Mouse (Mus musculus): ENCODE measurements at regions not wholly inside any gene's neighbourhood (a gene's known extent, or its start where the extent isn't known, plus 50 kb on each side); places are given as distances from the start of the nearest gene placed in this dataset.

DNA sequence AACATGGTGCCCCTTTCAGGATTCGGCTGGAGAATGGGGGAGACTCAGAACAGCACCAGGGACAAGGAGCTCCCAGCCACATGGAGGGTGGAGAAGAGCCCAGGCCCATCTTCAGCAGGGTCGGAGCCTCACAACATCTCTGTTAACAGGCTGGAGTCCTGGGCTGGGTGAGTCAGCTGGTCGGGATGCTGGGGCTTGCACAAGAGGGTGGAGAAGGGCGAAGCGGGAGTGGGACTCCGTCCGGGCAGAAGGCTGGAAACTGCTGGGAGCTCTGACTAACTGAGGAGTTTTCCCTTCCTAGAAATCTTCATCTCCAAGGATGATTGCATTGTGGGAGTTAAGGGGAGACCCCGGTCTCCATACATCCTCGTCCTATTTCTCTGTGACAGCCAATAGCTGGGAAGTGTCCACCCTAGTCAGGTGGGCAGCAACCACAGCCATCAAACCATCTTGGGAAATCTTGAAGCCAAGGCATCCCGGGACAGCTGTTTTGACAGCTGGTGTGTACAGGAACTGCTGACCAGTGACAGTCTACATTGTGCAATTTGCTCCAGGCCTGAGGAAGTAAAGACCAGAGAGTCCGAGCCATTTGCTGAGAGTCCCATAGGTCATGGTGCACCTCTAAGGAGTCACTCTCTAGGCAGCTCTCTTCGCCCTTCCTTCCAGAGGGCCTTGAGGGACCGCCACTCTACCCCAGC, 247.4 kb downstream of the Bcl11b start:
- Histone ChIP-seq H3K27ac (replicated peaks) (peak overlapping the region; percentile 45; the same call in 1 of the 2 replicates), H3K9me3 (no peaks in the 10 kb centered on the region), H3K27me3 (replicated peaks; ENCODE audit: low read depth, poor library complexity, severe bottlenecking) (peaks cover 19% of the 10 kb centered on the region; the same call in 1 of the 2 replicates), H3K4me3 (no peak overlapping the region), H3K36me3 (replicated peaks) (no peaks in the 10 kb centered on the region), H3K4me1 (peaks cover 80% of the 10 kb centered on the region)
- DNase-seq (ENCODE audit: low spot score) = no peak
- WGBS = 84% methylated on average over 13 of the region's 13 CpGs

DNA sequence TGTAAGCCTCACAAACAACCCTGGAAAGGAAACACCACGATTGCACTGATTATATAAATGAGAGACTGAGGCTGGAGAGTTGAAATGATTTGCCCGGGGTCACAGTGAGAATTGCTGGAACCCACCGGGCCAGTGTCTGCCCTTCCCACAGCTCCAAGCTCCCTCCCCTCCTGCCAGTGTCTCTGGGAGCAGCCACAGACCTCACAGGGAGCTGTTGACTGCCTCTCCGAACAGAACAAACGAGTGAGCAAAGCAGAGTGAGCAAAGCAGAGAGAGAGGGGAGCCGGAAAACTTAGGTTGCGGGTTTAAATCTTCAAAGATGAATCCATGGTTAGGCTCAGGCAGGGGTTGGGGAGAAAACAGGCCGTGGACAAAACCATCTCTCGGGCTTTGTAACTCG, 246.2 kb downstream of the Bcl11b start:
- H3K27me3 ChIP-seq (replicated peaks; ENCODE audit: low read depth, poor library complexity, severe bottlenecking) = peaks cover 19% of the 10 kb centered on the region; the same call in 1 of the 2 replicates
- 29% methylated on average over 10 of the region's 10 CpGs for WGBS
- H3K27ac ChIP-seq (replicated peaks) = peak overlapping the region; percentile 45; the same call in 1 of the 2 replicates
- peak; percentile 48 for DNase-seq (ENCODE audit: low spot score)
- no peak overlapping the region for H3K4me3 ChIP-seq
- no peaks in the 10 kb centered on the region for H3K36me3 ChIP-seq (replicated peaks)
- peaks cover 77% of the 10 kb centered on the region for H3K4me1 ChIP-seq
- no peaks in the 10 kb centered on the region for H3K9me3 ChIP-seq

DNA sequence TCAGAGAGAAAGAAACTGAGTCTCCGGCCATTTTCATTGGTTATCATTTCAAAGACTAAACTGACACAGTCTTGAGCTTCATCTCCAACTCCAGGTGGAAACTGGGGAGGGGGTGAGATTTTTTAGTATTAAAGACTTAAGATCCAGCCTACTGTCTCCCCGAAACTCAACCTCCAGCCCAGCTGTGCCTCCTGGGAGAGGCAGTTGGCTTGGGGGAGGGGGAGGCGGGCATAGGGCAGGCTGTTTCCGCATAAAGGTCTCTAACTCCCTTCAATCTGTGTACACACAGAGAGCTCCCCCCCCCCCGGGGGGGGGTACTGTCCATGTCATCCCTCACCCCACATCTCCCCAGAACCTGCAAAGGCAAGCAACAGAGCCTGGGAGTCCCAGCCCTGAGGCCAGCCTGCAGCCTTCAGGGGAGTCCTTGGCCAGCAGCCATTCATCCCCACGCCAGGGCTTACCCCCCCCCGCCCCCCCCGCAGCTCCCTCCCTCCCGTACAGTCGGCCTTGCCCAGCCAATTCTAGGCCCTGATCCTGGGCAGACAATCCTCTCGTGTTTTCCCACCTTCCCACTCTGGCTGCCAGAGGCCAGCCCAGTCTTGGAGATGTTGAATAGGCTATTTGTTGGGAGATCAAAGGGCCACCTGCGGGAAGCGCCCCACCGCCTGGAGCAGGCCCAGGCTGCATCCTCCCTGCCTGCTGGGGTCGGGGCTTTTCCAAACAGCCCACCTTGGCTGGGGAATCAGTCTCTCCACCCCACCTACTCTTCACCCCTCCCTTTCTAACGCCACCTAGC, 245.2 kb downstream of the Bcl11b start:
- peaks cover 15% of the 10 kb centered on the region; the same call in 1 of the 2 replicates for H3K27me3 ChIP-seq (replicated peaks; ENCODE audit: low read depth, poor library complexity, severe bottlenecking)
- peak overlapping the region; percentile 0; the same call in 1 of the 2 replicates for H3K4me3 ChIP-seq
- peaks cover 67% of the 10 kb centered on the region for H3K4me1 ChIP-seq
- H3K36me3 ChIP-seq (replicated peaks) = no peaks in the 10 kb centered on the region
- WGBS = 11% methylated on average over 16 of the region's 16 CpGs
- DNase-seq (ENCODE audit: low spot score) = peak; percentile 72
- H3K9me3 ChIP-seq = no peaks in the 10 kb centered on the region
- H3K27ac ChIP-seq (replicated peaks) = peak overlapping the region; percentile 70

DNA sequence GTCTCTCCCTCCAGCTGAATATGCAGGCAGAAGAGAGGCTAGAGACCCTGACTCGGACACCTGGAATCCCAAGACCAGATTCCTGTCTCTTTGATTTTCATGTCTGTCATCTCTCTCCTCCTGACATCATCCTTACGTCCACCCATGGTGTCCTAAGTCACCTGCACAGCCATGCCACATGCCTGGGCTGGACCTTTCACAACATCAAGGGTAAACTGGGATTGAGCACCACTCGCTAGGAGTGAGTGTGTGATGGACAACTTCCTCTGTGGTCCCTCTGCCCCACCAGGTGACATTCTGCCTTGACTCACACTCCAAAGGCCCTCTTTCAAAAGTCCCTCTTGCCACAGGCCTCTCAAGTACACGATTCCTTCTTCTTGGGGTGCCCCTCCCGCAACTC, 244.1 kb downstream of the Bcl11b start:
- no peaks in the 10 kb centered on the region for H3K36me3 ChIP-seq (replicated peaks)
- 75% methylated on average over 5 of the region's 5 CpGs for WGBS
- no peak for DNase-seq (ENCODE audit: low spot score)
- peaks cover 13% of the 10 kb centered on the region; the same call in 1 of the 2 replicates for H3K27me3 ChIP-seq (replicated peaks; ENCODE audit: low read depth, poor library complexity, severe bottlenecking)
- H3K27ac ChIP-seq (replicated peaks) = peak overlapping the region; percentile 70
- no peaks in the 10 kb centered on the region for H3K9me3 ChIP-seq
- no peak overlapping the region for H3K4me3 ChIP-seq
- H3K4me1 ChIP-seq = peaks cover 56% of the 10 kb centered on the region

DNA sequence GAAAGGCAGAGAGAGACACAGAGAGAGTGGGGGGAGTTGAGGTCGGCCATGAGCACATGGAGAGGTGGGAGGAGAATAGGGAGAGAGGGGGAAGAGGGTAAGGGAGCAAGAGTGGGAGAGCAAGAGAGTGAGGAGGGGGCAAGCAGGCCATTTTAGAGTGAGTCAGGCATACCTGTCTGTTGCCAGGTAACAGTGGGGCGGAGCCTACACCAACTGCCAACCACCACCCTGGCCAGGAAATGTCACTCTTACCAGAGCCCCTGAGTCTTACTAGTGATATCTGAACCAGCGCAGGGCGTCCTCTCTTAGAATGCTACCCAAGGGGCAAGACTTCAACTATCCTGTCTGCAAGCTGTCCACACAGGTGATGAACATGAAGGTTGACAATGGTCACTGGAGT, 243.5 kb downstream of the Bcl11b start:
- Histone ChIP-seq H3K4me1 (peaks cover 50% of the 10 kb centered on the region), H3K36me3 (replicated peaks) (no peaks in the 10 kb centered on the region), H3K9me3 (no peaks in the 10 kb centered on the region), H3K27me3 (replicated peaks; ENCODE audit: low read depth, poor library complexity, severe bottlenecking) (peaks cover 13% of the 10 kb centered on the region; the same call in 1 of the 2 replicates), H3K4me3 (no peak overlapping the region), H3K27ac (replicated peaks) (peak overlapping the region; percentile 70; the same call in 1 of the 2 replicates)
- WGBS = 80% methylated on average over 4 of the region's 4 CpGs
- no peak for DNase-seq (ENCODE audit: low spot score)

DNA sequence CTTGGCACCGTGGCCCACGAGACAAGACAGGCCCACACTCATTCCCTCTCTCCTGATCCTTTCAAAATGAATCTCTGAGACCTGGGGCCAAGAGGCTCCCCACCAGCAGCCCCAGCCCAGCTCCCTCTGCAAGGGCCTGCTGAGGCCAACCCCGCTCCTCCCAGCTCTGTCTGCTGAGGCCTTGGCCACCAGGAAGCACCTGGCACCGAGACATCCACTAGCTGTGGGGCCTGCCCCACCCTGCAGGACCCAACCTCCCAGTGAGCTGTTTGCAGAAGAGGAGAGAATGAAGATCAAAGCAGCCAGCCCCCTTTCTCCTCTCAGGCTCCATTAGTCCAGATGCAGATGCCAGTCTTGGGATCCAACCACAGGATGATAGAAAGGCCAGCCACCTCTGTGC, 241.3 kb downstream of the Bcl11b start:
- WGBS = 80% methylated on average over 4 of the region's 4 CpGs
- H3K4me3 ChIP-seq = no peak overlapping the region

DNA sequence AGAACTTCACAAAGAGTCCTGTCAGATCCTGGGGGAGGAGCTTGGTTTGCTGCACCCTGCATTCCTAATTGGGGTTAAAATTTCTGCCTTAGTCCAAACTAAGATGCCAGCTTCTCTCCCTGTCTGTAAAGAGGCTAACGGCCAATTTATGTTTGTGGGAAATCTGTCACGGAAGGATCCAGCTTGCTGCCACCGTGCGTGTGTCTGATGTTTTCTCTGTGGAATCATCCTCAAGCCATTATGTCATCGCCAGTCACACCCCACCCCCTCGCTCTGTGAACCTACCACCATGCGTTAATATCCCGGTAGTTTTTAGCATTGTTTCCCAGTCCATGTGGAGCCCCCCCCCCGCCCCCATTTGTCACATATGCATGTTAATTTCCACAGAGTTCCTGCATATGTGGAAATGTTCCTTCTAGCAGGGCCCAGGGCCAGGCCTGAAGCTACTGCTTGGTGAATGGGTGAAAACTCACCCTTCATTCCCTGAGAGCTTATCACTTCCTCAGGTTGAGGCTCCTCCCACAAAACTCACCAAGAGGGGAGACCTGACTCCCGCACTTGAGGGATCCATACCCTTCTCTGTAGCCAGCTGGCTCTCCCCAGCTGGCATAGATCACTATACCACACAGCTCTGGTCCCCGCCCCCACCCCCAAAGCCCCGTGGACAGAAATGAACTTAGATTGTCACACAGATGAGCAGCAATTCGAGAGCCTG, 233.4 kb downstream of the Bcl11b start:
- H3K27ac ChIP-seq (replicated peaks) = no peak overlapping the region
- no peak overlapping the region for H3K4me3 ChIP-seq
- H3K9me3 ChIP-seq = peaks cover 6% of the 10 kb centered on the region; the same call in 1 of the 2 replicates
- peaks cover 10% of the 10 kb centered on the region for H3K4me1 ChIP-seq
- no peaks in the 10 kb centered on the region for H3K27me3 ChIP-seq (replicated peaks; ENCODE audit: low read depth, poor library complexity, severe bottlenecking)
- no peaks in the 10 kb centered on the region for H3K36me3 ChIP-seq (replicated peaks)
- 69% methylated on average over 13 of the region's 13 CpGs for WGBS
- DNase-seq (ENCODE audit: low spot score) = no peak

More for the DNA sequence above, 241.3 kb downstream of the Bcl11b start:
- peaks cover 13% of the 10 kb centered on the region; the same call in 1 of the 2 replicates for H3K27me3 ChIP-seq (replicated peaks; ENCODE audit: low read depth, poor library complexity, severe bottlenecking)
- peaks cover 34% of the 10 kb centered on the region for H3K4me1 ChIP-seq
- DNase-seq (ENCODE audit: low spot score) = no peak
- H3K9me3 ChIP-seq = no peaks in the 10 kb centered on the region
- no peaks in the 10 kb centered on the region for H3K36me3 ChIP-seq (replicated peaks)
- no peak overlapping the region for H3K27ac ChIP-seq (replicated peaks)

DNA sequence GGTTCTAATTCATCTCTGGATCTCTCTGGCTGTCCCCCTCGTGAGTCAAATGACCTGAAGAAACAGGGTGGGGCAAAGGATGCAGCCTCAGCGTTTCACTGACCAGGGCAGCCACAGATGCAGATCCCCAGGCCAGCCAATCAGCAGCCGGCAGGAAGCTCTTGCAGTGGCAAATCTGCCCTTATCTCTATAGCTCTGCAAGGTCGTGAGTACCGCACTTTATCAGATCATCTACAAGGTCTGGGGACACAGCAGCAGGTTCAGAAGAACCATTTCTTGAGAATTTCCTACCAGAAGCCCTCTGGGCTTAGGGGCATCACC, 232.9 kb downstream of the Bcl11b start:
- WGBS = 25% methylated on average over 5 of the region's 5 CpGs
- Histone ChIP-seq H3K9me3 (peaks cover 6% of the 10 kb centered on the region; the same call in 1 of the 2 replicates), H3K4me1 (peaks cover 10% of the 10 kb centered on the region), H3K36me3 (replicated peaks) (no peaks in the 10 kb centered on the region), H3K27ac (replicated peaks) (no peak overlapping the region), H3K4me3 (no peak overlapping the region), H3K27me3 (replicated peaks; ENCODE audit: low read depth, poor library complexity, severe bottlenecking) (no peaks in the 10 kb centered on the region)
- DNase-seq (ENCODE audit: low spot score) = no peak

DNA sequence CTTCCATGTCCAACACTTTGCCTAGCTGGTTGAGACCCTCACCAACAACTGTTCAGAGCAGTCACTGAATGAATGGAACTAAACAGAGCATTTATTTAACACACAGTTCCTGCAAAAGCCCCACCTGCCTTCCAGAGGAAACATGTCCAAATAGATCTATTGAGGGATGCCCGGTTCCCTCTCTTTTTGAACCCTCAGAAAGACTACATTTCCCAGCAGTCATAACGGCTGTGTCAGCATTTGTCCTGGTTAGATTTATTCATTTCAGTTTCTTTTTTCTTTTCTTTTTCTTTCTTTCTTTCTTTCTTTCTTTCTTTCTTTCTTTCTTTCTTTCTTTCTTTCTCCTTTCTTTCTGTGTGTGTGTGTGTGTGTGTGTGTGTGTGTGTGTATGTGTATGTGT, 232.1 kb downstream of the Bcl11b start:
- Histone ChIP-seq H3K27me3 (replicated peaks; ENCODE audit: low read depth, poor library complexity, severe bottlenecking) (no peaks in the 10 kb centered on the region), H3K27ac (replicated peaks) (no peak overlapping the region), H3K36me3 (replicated peaks) (no peaks in the 10 kb centered on the region), H3K9me3 (peaks cover 6% of the 10 kb centered on the region; the same call in 1 of the 2 replicates), H3K4me1 (peaks cover 10% of the 10 kb centered on the region), H3K4me3 (no peak overlapping the region)
- no peak for DNase-seq (ENCODE audit: low spot score)
- 79% methylated on average over 2 of the region's 2 CpGs for WGBS

DNA sequence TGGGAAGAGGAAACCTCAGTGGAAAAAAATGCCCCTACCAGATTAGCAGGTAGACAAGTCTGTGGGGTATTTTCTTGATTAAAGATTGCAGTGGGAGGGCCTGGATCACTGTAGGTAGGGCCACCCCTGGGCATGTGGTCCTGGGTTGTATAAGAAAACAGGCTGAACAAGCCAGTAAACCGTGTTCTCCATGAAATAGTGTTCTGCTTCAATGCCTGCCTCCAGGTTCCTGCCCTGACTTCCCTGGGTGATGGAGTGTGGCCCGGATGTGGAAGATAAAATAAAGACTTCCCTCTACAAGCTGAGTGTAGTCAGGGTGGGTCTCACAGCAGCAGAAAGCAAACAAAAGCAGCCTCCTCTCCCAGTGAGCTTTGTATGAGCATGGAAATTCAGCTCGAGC, 231.6 kb downstream of the Bcl11b start:
- Histone ChIP-seq H3K36me3 (replicated peaks) (no peaks in the 10 kb centered on the region), H3K27me3 (replicated peaks; ENCODE audit: low read depth, poor library complexity, severe bottlenecking) (no peaks in the 10 kb centered on the region)
- no peak for DNase-seq (ENCODE audit: low spot score)

DNA sequence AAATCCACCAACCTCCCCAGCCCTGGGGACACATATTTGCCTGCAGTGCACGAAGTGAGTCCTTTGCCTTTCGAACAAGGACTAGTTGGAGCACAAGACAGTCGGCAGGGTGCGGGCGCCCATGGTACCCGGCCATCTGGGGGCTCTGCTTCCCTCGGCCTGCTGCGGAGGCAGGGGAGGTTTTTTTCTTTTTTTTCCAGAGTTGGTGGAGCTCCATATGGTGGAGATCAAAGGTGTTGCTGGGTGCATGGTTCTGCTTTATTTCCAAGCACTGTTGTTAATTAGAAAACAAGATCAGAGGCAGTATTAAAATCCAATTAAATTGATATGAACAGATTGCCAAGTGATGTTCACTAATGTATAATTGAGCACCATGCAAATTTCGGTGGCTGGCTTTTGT, 225.4 kb downstream of the Bcl11b start:
- no peaks in the 10 kb centered on the region for H3K36me3 ChIP-seq (replicated peaks)
- peaks cover 6% of the 10 kb centered on the region; the same call in 1 of the 2 replicates for H3K9me3 ChIP-seq
- peaks cover 6% of the 10 kb centered on the region; the same call in 1 of the 2 replicates for H3K4me1 ChIP-seq
- 82% methylated on average over 9 of the region's 9 CpGs for WGBS
- H3K4me3 ChIP-seq = no peak overlapping the region
- H3K27me3 ChIP-seq (replicated peaks; ENCODE audit: low read depth, poor library complexity, severe bottlenecking) = no peaks in the 10 kb centered on the region
- no peak for DNase-seq (ENCODE audit: low spot score)
- no peak overlapping the region for H3K27ac ChIP-seq (replicated peaks)

More for the DNA sequence above, 231.6 kb downstream of the Bcl11b start:
- Histone ChIP-seq H3K27ac (replicated peaks) (no peak overlapping the region), H3K4me1 (peaks cover 10% of the 10 kb centered on the region), H3K9me3 (peaks cover 6% of the 10 kb centered on the region; the same call in 1 of the 2 replicates), H3K4me3 (no peak overlapping the region)
- WGBS = 64% methylated on average over 3 of the region's 3 CpGs

DNA sequence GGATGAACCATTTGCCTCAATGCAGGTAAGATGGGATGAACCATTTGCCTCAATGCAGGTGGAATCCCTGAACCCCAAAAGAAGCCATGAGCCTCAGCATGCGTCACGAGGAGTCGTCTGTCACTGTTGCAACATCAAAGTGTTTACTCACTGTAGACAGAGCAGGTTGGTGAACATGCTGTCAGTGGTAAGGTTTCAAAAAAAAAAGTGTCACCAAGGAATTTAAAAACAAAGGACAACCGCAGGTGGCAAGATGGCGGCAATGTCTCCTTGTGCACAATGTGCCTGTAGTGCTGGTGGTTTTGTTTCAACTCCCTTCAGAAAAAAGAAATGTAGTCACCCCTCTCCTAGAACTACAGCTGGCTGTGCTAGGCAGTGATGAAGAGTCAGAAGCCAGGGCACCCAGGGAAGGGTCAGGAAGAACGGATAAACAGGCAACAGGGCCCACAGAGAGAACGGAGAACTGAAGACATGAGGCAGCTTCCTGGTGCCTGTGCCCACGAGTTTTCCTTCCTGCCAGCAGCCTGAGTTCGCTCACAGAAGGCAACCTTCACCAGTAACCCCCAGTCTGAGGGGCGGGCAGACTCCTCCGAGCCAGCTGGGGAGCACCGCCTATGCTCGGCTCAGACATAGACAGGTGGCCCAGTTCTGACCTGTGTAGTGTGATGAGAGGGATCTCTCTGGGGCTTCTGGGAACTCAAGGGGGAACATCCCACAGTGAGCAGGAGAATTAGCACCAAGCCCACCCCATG, 223.9 kb downstream of the Bcl11b start:
- no peak overlapping the region for H3K27ac ChIP-seq (replicated peaks)
- DNase-seq (ENCODE audit: low spot score) = no peak

More for the DNA sequence above, 223.9 kb downstream of the Bcl11b start:
- Histone ChIP-seq H3K4me3 (no peak overlapping the region), H3K4me1 (peaks cover 6% of the 10 kb centered on the region; the same call in 1 of the 2 replicates), H3K9me3 (no peaks in the 10 kb centered on the region; the same call in 1 of the 2 replicates), H3K27me3 (replicated peaks; ENCODE audit: low read depth, poor library complexity, severe bottlenecking) (no peaks in the 10 kb centered on the region), H3K36me3 (replicated peaks) (no peaks in the 10 kb centered on the region)
- 85% methylated on average over 13 of the region's 13 CpGs for WGBS

Measured in embryonic facial prominence, embryonic 10.5 days (tissue).